Mouse (Mus musculus) midbrain, embryonic 14.5 days (tissue): ENCODE measurements at regions not wholly inside any gene's neighbourhood (a gene's known extent, or its start where the extent isn't known, plus 50 kb on each side); places are given as distances from the start of the nearest gene placed in this dataset.

Source experiments
- ATAC-seq: fragments of 200-750 bp; cut with Nextera tagmentation; 2 replicates; pipeline ENCODE4 v1.8.0; 2017; ENCODE audit warnings: moderate number of reproducible peaks, moderate library complexity; ENCODE audit not compliant: low FRiP score, low TSS enrichment
- DNase-seq: peaks from one replicate; pipeline ENCODE4 v3.0.0-alpha.2; 2015
- H3K27ac ChIP-seq: fragments of 300-500 bp; sonication (generic); replicated peaks from 2 replicates; pipeline ENCODE4 v1.5.1; 2014; ENCODE audit warnings: mild to moderate bottlenecking, low read depth, low read length, moderate library complexity
- H3K27me3 ChIP-seq: fragments of 300-500 bp; sonication (generic); 2 replicates; pipeline ENCODE4 v1.6.1; 2014; ENCODE audit warnings: low read length, control low read depth, mixed read lengths; ENCODE audit not compliant: control insufficient read depth, insufficient read depth
- H3K36me3 ChIP-seq: fragments of 300-500 bp; sonication (generic); 2 replicates; pipeline ENCODE4 v1.6.1; 2014; ENCODE audit warnings: low read length, control low read depth; ENCODE audit not compliant: control insufficient read depth, insufficient read depth
- H3K4me1 ChIP-seq: fragments of 300-500 bp; sonication (generic); 2 replicates; pipeline ENCODE4 v1.6.1; 2014; ENCODE audit warnings: mild to moderate bottlenecking, antibody characterized with exemption, low read length, control low read depth; ENCODE audit not compliant: control insufficient read depth, insufficient read depth
- H3K4me2 ChIP-seq: fragments of 300-500 bp; sonication (generic); 2 replicates; pipeline ENCODE4 v1.6.1; 2014; ENCODE audit warnings: mild to moderate bottlenecking, low read length, moderate library complexity
- H3K4me3 ChIP-seq: fragments of 300-500 bp; sonication (generic); replicated peaks from 2 replicates; pipeline ENCODE4 v1.5.1; 2014; ENCODE audit warnings: low read depth, low read length
- H3K9ac ChIP-seq: fragments of 300-500 bp; sonication (generic); replicated peaks from 2 replicates; pipeline ENCODE4 v1.6.1; 2014; ENCODE audit warnings: mild to moderate bottlenecking, low read length, moderate library complexity
- H3K9me3 ChIP-seq: fragments of 300-500 bp; sonication (generic); 2 replicates; pipeline ENCODE4 v1.6.1; 2016; ENCODE audit warnings: low read length, control low read depth, mixed read lengths; ENCODE audit not compliant: control insufficient read depth
- WGBS: fragments of 180-500 bp; shearing (Covaris S2); extraction: QIAGEN DNeasy Blood & Tissue Kit; methylation state at CpG from one replicate; pipeline ENCODE4 v1.1.7; 2014; 5-methylcytosine and 5-hydroxymethylcytosine counted together

DNA sequence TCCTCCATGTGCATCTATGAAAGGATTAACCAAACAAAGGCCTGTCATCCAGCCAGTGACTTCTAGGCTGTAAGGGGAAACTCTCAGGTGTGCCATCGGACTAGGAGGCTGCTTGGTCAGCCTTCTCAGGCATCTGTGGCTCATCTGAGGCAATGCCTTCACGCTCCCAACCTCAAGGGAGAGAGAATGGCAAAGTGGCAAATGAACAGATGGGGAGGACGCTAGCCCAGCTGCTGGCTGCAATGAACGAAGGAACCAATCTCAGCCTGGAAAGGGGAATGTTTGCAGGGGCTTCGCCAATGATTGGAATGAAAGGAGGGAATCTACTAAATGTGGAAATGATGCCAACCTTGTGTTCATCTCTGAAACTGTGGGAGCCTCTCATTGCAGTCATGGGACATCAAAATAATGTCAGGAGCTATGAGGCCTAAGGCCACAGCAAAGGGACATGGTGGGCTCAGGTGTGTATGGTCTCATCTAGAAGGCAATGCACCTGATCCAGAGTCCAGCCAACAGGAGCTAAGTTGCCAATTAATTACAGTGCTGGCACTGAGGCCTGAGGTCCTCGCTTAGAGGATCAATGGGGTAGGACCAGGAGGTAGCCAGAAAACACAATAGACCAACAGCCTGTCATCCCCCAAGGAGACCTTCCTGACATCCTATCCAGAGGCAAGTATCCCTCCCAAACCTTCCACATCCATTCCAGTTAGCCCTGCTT is 108.9 kb upstream of the Ptprt start:
- H3K27me3 ChIP-seq: no peaks in the 10 kb centered on the region

DNA sequence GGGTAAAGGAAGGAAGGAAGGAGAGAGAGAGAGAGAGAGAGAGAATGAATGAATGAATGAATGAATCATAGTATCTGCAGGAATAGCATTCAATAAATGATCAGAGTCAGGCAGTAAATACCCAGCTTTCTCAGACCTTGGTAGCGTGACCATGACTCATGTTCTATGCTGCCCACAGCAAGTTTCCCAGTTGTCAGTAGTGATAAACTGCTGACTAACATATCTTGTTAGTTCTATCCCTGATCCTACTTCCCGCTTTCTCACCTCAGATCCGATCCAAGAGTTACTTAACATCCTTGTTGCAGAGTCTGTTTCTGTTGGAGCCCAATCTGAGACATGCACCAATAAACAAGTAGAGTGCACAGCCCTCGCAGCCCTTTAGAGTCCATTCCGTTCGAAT is 103.1 kb upstream of the Ptprt start:
- 91% methylated on average over 6 of the region's 6 CpGs for WGBS
- no peaks in the 10 kb centered on the region for H3K9me3 ChIP-seq
- no peaks in the 10 kb centered on the region for H3K27me3 ChIP-seq
- no peak overlapping the region for H3K9ac ChIP-seq
- H3K4me1 ChIP-seq: no peaks in the 10 kb centered on the region
- H3K27ac ChIP-seq: no peak overlapping the region
- no peak overlapping the region for H3K4me2 ChIP-seq
- ATAC-seq: no peak
- no peak overlapping the region for H3K4me3 ChIP-seq
- no peak for DNase-seq
- no peaks in the 10 kb centered on the region for H3K36me3 ChIP-seq

More for the DNA sequence above, 108.9 kb upstream of the Ptprt start:
- H3K4me3 ChIP-seq: no peak overlapping the region
- no peaks in the 10 kb centered on the region for H3K4me1 ChIP-seq
- no peak overlapping the region for H3K27ac ChIP-seq
- ATAC-seq (no peak), DNase-seq (no peak)
- H3K36me3 ChIP-seq: no peaks in the 10 kb centered on the region
- WGBS: 76% methylated on average over 6 of the region's 6 CpGs
- H3K4me2 ChIP-seq: no peak overlapping the region
- H3K9me3 ChIP-seq: no peaks in the 10 kb centered on the region
- H3K9ac ChIP-seq: no peak overlapping the region

DNA sequence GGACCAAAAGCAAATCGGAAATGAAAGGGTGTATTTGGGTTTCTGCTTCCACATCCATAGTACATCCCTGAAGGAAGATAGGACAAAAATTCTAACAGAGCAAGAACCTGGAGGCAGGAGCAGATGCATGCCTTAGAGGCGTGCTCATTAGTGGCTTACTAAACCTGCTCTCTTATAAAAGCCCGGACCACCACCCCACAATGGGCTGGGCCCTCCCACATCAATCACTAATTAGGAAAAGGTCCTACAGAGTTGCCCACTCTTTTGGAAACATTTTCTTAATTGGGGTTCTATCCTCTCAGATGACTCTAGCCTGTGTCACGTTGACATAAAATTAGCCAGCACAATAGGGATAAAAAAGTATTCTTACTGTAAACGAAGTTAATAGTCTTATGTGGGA is 79.6 kb upstream of the Ptprt start:
- no peak overlapping the region for H3K27ac ChIP-seq
- no peaks in the 10 kb centered on the region for H3K4me1 ChIP-seq
- ATAC-seq (no peak), DNase-seq (no peak)
- H3K9ac ChIP-seq: no peak overlapping the region
- H3K9me3 ChIP-seq: no peaks in the 10 kb centered on the region
- no peaks in the 10 kb centered on the region for H3K36me3 ChIP-seq
- 72% methylated on average over 5 of the region's 5 CpGs for whole genome bisulfite sequencing
- H3K4me2 ChIP-seq: no peak overlapping the region
- H3K4me3 ChIP-seq: no peak overlapping the region
- H3K27me3 ChIP-seq: no peaks in the 10 kb centered on the region

DNA sequence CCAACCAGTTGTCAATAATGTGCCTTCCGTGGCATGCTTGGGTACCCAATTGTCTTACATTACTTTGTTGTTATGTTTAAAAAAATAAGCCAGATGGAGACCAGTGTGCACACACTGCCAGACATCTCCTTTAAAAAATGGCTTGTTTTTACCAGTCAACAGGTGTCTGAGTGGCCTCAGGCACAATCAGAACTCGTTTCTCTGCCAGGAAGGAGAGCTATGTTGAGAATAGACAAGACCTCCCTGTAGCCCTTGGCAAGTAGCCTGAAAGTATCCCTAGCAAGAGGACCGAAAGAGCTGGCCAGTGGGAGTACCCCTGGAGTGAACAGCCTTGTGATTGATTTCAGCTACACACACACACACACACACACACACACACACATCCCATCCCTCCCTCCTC is 74.8 kb upstream of the Ptprt start:
- H3K4me3 ChIP-seq: no peak overlapping the region
- ATAC-seq (no peak), DNase-seq (no peak)
- H3K27ac ChIP-seq: no peak overlapping the region
- no peaks in the 10 kb centered on the region for H3K27me3 ChIP-seq
- no peaks in the 10 kb centered on the region for H3K4me1 ChIP-seq
- 61% methylated on average over 3 of the region's 3 CpGs for WGBS
- no peaks in the 10 kb centered on the region for H3K9me3 ChIP-seq
- no peak overlapping the region for H3K4me2 ChIP-seq
- no peak overlapping the region for H3K9ac ChIP-seq
- no peaks in the 10 kb centered on the region for H3K36me3 ChIP-seq

DNA sequence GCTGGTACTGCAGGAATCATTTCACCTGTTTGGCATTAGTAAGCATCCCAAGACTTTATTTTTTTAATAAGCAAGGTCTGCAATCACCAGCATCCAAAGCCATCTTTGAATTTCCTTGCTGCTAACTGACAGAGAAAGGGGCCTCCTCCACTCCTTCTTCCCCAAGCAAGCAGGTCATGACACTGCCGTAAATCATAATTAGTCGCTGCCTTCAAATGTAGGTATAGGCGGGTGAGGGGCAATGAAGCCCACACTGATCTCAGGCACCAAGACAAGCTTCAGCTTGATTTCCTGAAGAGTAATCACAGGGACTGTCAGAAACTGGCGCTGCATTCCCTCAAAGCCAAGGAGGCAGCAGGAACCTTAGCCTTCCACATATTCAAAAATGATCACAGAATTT is 73.3 kb upstream of the Ptprt start:
- DNase-seq: no peak
- no peak overlapping the region for H3K4me3 ChIP-seq
- H3K36me3 ChIP-seq: no peaks in the 10 kb centered on the region
- WGBS: 89% methylated on average over 4 of the region's 4 CpGs
- H3K9ac ChIP-seq: no peak overlapping the region
- H3K9me3 ChIP-seq: no peaks in the 10 kb centered on the region
- no peak overlapping the region for H3K4me2 ChIP-seq
- ATAC-seq: no peak
- no peak overlapping the region for H3K27ac ChIP-seq
- no peaks in the 10 kb centered on the region for H3K4me1 ChIP-seq
- no peaks in the 10 kb centered on the region for H3K27me3 ChIP-seq

DNA sequence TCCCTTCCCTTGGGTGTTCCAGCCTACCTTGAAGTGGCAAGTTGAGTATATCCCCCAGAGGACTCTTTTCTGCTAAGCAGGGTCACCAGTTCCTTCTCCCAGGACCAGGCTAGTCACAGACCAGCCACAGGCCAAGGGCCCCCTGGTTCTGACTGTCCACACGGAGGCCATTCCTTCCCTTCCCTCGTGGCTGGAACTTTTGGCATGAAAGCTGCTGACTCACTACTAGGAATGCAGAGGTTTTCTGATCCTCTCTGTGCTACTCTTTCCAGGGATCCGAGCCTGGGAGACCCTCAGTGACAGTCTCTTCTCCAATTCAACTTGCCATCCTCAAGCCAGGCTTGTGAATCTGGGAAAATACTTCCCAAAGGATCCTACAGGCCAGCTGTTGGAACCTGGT is 59.1 kb upstream of the Ptprt start:
- WGBS: 60% methylated on average over 3 of the region's 3 CpGs
- no peak for ATAC-seq

DNA sequence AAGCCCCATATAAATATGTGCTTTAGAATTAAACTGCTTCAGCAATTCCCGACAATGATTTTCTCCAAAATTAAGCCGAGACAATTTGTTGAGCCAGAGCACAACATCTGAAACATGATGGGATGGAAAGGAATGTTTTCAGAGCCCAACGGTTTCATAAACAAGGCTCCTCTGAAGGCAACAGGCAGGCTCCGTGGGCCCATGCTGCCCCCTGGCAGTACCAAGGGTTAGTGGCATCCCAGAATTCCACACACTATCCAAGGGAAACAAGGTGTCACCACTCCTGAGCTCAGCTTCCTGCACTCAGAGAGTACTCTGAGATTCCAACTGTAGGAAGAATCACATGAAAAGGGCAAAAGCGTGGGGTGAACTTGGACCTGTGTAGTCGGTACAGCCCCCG is 57.5 kb upstream of the Ptprt start:
- no peak for ATAC-seq
- no peak overlapping the region for H3K27ac ChIP-seq
- H3K4me2 ChIP-seq: no peak overlapping the region
- no peak overlapping the region for H3K9ac ChIP-seq
- H3K4me1 ChIP-seq: no peaks in the 10 kb centered on the region
- H3K4me3 ChIP-seq: no peak overlapping the region
- peak; percentile 62 for DNase-seq
- 82% methylated on average over 7 of the region's 7 CpGs for WGBS
- H3K27me3 ChIP-seq: no peaks in the 10 kb centered on the region
- no peaks in the 10 kb centered on the region for H3K9me3 ChIP-seq
- H3K36me3 ChIP-seq: no peaks in the 10 kb centered on the region

More for the DNA sequence above, 59.1 kb upstream of the Ptprt start:
- H3K4me3 ChIP-seq: no peak overlapping the region
- H3K27ac ChIP-seq: no peak overlapping the region
- no peaks in the 10 kb centered on the region for H3K27me3 ChIP-seq
- H3K4me1 ChIP-seq: no peaks in the 10 kb centered on the region
- no peak overlapping the region for H3K9ac ChIP-seq
- no peaks in the 10 kb centered on the region for H3K9me3 ChIP-seq
- DNase-seq: no peak
- H3K36me3 ChIP-seq: no peaks in the 10 kb centered on the region
- H3K4me2 ChIP-seq: no peak overlapping the region

DNA sequence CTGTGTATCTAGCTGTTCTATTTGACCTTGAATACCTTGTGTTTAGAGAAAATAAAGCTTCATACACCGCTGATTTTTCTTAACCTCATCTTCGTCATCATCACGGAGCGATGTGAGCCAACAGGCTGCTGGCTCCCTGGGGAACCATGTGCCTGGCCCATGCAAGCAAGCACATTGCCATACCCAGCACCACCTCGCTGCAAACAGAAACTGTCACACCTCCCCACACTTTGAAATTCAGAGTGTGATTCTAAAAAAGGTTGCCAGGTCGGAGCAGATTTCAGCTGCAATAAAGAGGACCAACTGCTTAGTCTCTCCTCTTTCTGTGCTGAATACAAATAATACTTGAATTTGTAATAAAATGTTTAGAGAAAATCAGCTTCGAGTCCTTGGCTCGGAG is 54.0 kb upstream of the Ptprt start:
- H3K36me3 ChIP-seq: no peaks in the 10 kb centered on the region
- no peaks in the 10 kb centered on the region for H3K9me3 ChIP-seq
- H3K27ac ChIP-seq: no peak overlapping the region
- ATAC-seq (no peak), DNase-seq (no peak)
- no peak overlapping the region for H3K4me3 ChIP-seq
- H3K4me2 ChIP-seq: no peak overlapping the region
- no peaks in the 10 kb centered on the region for H3K27me3 ChIP-seq
- H3K4me1 ChIP-seq: no peaks in the 10 kb centered on the region
- WGBS: 86% methylated on average over 8 of the region's 8 CpGs
- no peak overlapping the region for H3K9ac ChIP-seq

DNA sequence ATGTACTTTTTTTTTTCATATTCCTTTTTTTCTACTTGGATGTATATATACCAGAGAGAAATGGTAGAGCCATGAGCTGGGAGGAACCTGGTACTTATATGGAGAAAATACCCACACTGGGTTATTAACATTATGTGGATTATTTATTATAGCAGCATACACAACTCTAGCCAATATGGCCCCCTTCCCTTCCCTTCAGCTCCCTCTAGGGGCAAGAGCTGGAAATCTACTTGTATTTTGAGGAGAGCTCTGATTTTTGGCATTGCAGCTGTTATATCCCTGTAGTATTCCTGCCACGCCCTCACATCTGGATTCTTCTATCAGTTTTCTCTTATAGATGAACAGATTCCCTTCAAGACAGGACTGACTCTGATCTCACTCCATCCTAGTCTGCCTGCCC is 52.0 kb upstream of the Ptprt start:
- Histone ChIP-seq H3K4me2 (no peak overlapping the region), H3K4me1 (no peaks in the 10 kb centered on the region), H3K4me3 (no peak overlapping the region), H3K36me3 (no peaks in the 10 kb centered on the region), H3K9me3 (no peaks in the 10 kb centered on the region), H3K27me3 (no peaks in the 10 kb centered on the region), H3K27ac (no peak overlapping the region), H3K9ac (no peak overlapping the region)
- ATAC-seq (no peak), DNase-seq (peak; percentile 42)
- 67% methylated on average over 1 of the region's 1 CpGs for WGBS
